In the genomic region with DNA sequence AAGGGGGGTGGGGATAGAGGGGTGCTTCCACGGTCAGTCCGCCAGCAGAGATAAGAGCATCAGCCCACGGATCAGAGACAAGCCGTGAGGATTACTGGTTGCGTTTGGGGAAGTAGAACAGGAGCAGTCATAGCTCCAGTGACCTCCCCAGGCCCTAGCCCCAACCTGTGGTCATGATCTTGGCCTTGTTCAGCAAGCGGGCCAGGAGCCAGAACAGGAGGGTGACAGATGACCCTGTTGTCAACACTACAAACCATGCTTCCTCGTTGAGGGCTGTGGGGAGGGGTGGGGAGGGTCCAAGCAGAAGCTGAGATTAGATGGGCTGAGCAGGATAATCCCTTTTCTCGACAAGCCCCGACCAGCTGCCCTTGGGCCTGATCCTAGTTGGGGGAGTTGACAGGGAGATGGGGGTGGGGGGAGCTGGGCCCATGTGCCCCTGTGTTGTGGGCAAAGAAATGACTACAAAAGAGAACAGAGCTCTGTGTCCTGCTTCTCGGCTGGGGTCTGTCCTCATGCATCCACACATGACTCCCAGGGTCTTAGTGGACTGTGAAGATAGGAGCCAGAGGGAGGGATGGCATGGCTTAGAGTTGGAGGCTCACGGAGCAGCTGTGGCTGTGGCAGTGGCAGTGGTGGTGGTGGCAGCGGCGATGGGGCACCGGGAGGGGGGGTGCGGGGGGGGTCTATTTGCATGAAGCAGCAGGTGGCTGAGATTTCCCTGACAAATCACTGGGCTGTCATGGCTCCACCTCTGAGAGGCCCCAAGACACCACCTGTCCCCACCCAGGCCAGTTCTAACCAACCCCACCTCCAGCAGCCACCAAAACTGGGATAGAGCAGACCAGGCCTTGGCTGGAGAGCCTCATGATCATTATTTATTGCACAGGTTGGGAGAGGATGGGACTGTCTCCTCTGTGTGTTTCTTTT, we compare ENCODE assay signal across 9 mouse cellular contexts. TPM values are rescaled to one million over a fixed set of nuclear protein-coding genes. Genes with fewer than 3 reads are reported as not detected.
DNase-seq lines count a peak whose midpoint lies in the region; ATAC-seq lines count a peak whose summit lies in the region.
"Had no signal": no experiment of that assay in that cellular context is flagged by ENCODE, and none has a peak within 500 bp of the region (broad histone marks: within the 10 kb centered on the region; RNA-seq: fewer than 3 reads in every experiment).

Gene Gnb3 (minus strand): TSS at position 35 of the 927 bp plus-strand sequence.

- H3K36me3 ChIP-seq in kidney, embryonic 16.5 days (ENCODE audit: insufficient read depth, low read length) = peaks cover 5% of the 10 kb centered on the region; the same call in 1 of the 2 replicates
- peaks cover 11% of the 10 kb centered on the region; the same call in 1 of the 2 replicates for H3K36me3 ChIP-seq in forebrain, embryonic 14.5 days (ENCODE audit: control insufficient read depth, insufficient read depth, low read length)
- no peaks in the 10 kb centered on the region for H3K36me3 ChIP-seq in intestine, embryonic 16.5 days (ENCODE audit: control insufficient read depth, insufficient read depth, low read length)

- peak within 1 kb of the TSS; percentile 36 for H3K4me2 ChIP-seq in kidney, embryonic 16.5 days (replicated peaks; ENCODE audit: low read depth, low read length)
- H3K4me2 ChIP-seq in forebrain, embryonic 14.5 days (ENCODE audit: low read length) = no peak within 1 kb of the TSS
- no peak within 1 kb of the TSS for H3K4me2 ChIP-seq in intestine, embryonic 16.5 days (ENCODE audit: low read depth, low read length)

- peaks cover 16% of the 10 kb centered on the region for H3K4me1 ChIP-seq in kidney, embryonic 16.5 days (ENCODE audit: insufficient read depth, low read length)
- no peaks in the 10 kb centered on the region for H3K4me1 ChIP-seq in forebrain, embryonic 14.5 days (ENCODE audit: control insufficient read depth, insufficient read depth, low read length)
- H3K4me1 ChIP-seq in intestine, embryonic 16.5 days (ENCODE audit: control insufficient read depth, insufficient read depth, low read length) = peaks cover 7% of the 10 kb centered on the region

- H3K4me3 ChIP-seq in kidney, embryonic 16.5 days (ENCODE audit: low read length) = no peak within 1 kb of the TSS
- H3K4me3 ChIP-seq in forebrain, embryonic 14.5 days (ENCODE audit: low read depth, low read length) = no peak within 1 kb of the TSS
- H3K4me3 ChIP-seq in intestine, embryonic 16.5 days (ENCODE audit: low read length) = no peak within 1 kb of the TSS

- ATAC-seq in kidney, embryonic 16.5 days (ENCODE audit: low FRiP score, low TSS enrichment) = peak; percentile 0; the same call in 1 of the 2 replicates
- ATAC-seq in forebrain, embryonic 14.5 days = peak; percentile 24; the same call in 1 of the 2 replicates
- 0 out of 2 replicates have a peak, but pooled peaks have one; percentile 11 for ATAC-seq in intestine, embryonic 16.5 days
- ATAC-seq: Patski had no signal

- no peak for DNase-seq in kidney, adult 8-10 months
- no peak for DNase-seq in forebrain, embryonic 14.5 days (ENCODE audit: low spot score)
- DNase-seq in retina, postnatal 7 days (ENCODE audit: low read depth, low spot score) = peak; percentile 94
- DNase-seq in right cerebral cortex, postnatal 14 days = no peak
- no peak for DNase-seq in cerebellum, adult 9-10 months
- no peak for DNase-seq in right cerebral cortex, postnatal 25 days

- peak within 1 kb of the TSS; percentile 62 for H3K9ac ChIP-seq in kidney, embryonic 16.5 days (replicated peaks; ENCODE audit: low read length)
- peak within 1 kb of the TSS; percentile 35; the same call in 1 of the 2 replicates for H3K9ac ChIP-seq in forebrain, embryonic 14.5 days (ENCODE audit: low read length)
- peak within 1 kb of the TSS; percentile 50 for H3K9ac ChIP-seq in intestine, embryonic 16.5 days (ENCODE audit: low read depth, low read length)

- 0 out of 2 replicates have a peak within 1 kb of the TSS, but pooled peaks have one; percentile 49 for H3K27ac ChIP-seq in kidney, embryonic 16.5 days (ENCODE audit: low read length)
- H3K27ac ChIP-seq in forebrain, embryonic 14.5 days (ENCODE audit: low read depth, low read length) = peak within 1 kb of the TSS; percentile 24; the same call in 1 of the 2 replicates
- H3K27ac ChIP-seq in intestine, embryonic 16.5 days (ENCODE audit: low read length) = no peak within 1 kb of the TSS

- WGBS in kidney, embryonic 16.5 days = 34% methylated on average over 15 of the region's 15 CpGs
- 34% methylated on average over 15 of the region's 15 CpGs for WGBS in forebrain, embryonic 14.5 days
- WGBS in intestine, embryonic 16.5 days = 36% methylated on average over 15 of the region's 15 CpGs

- H3K27me3 ChIP-seq in kidney, embryonic 16.5 days (ENCODE audit: insufficient read depth, low read length) = no peaks in the 10 kb centered on the region
- H3K27me3 ChIP-seq in forebrain, embryonic 14.5 days (replicated peaks; ENCODE audit: control insufficient read depth, insufficient read depth, low read length) = no peaks in the 10 kb centered on the region
- H3K27me3 ChIP-seq in intestine, embryonic 16.5 days (replicated peaks; ENCODE audit: control insufficient read depth, insufficient read depth, low read length) = no peaks in the 10 kb centered on the region
- H3K27me3 ChIP-seq: Patski had no signal

- H3K9me3 ChIP-seq in kidney, embryonic 16.5 days (ENCODE audit: low read length) = no peaks in the 10 kb centered on the region
- no peaks in the 10 kb centered on the region for H3K9me3 ChIP-seq in forebrain, embryonic 14.5 days (replicated peaks; ENCODE audit: control insufficient read depth, low read length)
- H3K9me3 ChIP-seq in intestine, embryonic 16.5 days (ENCODE audit: control insufficient read depth, low read length) = no peaks in the 10 kb centered on the region

RNA-seq across cellular contexts. Expression of gene Gnb3, which starts in this region (rescaled TPM):
- 1.7 and 1.8 TPM in 2 replicates for polyA plus RNA-seq in kidney, embryonic 16.5 days (2015; fragmentation: Nextera tagmentation; extraction: Ambion mirVana)
- 0.54 and 0.89 TPM in 2 replicates for polyA plus RNA-seq in forebrain, embryonic 14.5 days (2014; fragmentation: Nextera tagmentation; extraction: Ambion mirVana)
- polyA plus RNA-seq in intestine, embryonic 16.5 days (2015; fragmentation: Nextera tagmentation; extraction: Ambion mirVana) = 0.70 and 1.7 TPM in 2 replicates

Comparison
In these comparisons a context has a peak if more than half of its experiments do, and no peak if none do; other contexts are left out.
1. Peak in ATAC-seq, H3K27ac ChIP-seq and H3K9ac ChIP-seq in forebrain, embryonic 14.5 days; RNA of the gene not detected or under 1 TPM.